Mouse (Mus musculus): ENCODE results near the gene Tenm4. TPM values are rescaled to one million over a fixed set of nuclear protein-coding genes. Genes with fewer than 3 reads are reported as not detected.

Tenm4 gene
- total and polyA plus RNA-seq, 3 experiments, result 9.2 to 15.2 TPM; not detected in 1

DNA sequence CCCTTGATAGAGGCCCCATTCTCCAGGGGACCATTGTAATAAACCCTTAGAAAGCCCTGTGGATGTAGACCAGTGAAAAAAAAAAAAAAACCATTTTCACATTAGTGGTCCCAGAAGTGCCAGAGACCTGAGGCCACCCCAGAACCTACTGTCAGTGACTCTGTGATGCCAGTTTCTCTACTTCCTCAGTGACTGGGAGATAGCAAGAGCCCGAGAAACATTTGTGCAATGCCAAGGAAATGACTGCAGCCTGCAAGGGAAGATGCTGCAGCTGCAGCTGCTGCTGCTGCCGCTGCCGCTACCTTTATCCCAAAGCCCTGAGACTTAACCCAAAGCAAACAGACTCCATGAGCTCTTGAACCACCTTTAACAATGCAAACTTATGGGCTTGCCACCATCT lies 631.2 kb downstream of the Tenm4 start:
- Histone ChIP-seq H3K79me2 (ENCODE audit: control insufficient read depth, insufficient read depth, low read length, poor library complexity) (no peaks in the 10 kb centered on the region), H3K27me3 (ENCODE audit: control insufficient read depth in 1 of 2, insufficient read depth in 2 of 2, low read length in 2 of 2) (no peaks in the 10 kb centered on the region), H3K4me3 (ENCODE audit: control insufficient read depth in 1 of 2, insufficient read depth in 1 of 2, low read depth in 2 of 2, low read length in 2 of 2) (no peak overlapping the region), H3K4me1 (ENCODE audit: control insufficient read depth in 1 of 2, insufficient read depth in 2 of 2, low read length in 2 of 2) (no peaks in the 10 kb centered on the region), H3K9me3 (replicated peaks; ENCODE audit: insufficient read depth, low read length) (no peaks in the 10 kb centered on the region), H3K27ac (ENCODE audit: control insufficient read depth, low read depth, low read length) (no peak overlapping the region), H3K9ac (ENCODE audit: control insufficient read depth, low read depth, low read length, poor library complexity, severe bottlenecking) (no peak overlapping the region), H3K36me3 (ENCODE audit: control insufficient read depth in 1 of 2, insufficient read depth in 2 of 2, low read length in 2 of 2) (no peaks in the 10 kb centered on the region; a peak in 1 of 4 replicates)
- TF ChIP-seq NELFE (IDR thresholded peaks at IDR 0.05; ENCODE audit: low read depth, low read length) (no peak), SIN3A (IDR thresholded peaks at IDR 0.05; ENCODE audit: low read length) (no peak), USF2 (IDR thresholded peaks at IDR 0.05; ENCODE audit: borderline replicate concordance in 1 of 2, insufficient read depth in 1 of 2, low read depth in 1 of 2, low read length in 2 of 2) (no peak), POLR2AphosphoS5 (IDR thresholded peaks at IDR 0.05; ENCODE audit: borderline replicate concordance, low read depth, low read length) (no peak), GABPA (IDR thresholded peaks at IDR 0.05; ENCODE audit: low read depth, low read length) (no peak), JUND (IDR thresholded peaks at IDR 0.05; ENCODE audit: low read depth, low read length) (no peak), ZKSCAN1 (IDR thresholded peaks at IDR 0.05; ENCODE audit: low read depth, low read length) (no peak), MAZ (IDR thresholded peaks at IDR 0.05; ENCODE audit: low read depth, low read length) (no peak), ZMIZ1 (IDR thresholded peaks at IDR 0.05; ENCODE audit: low read depth, low read length) (no peak), CTCF (IDR thresholded peaks at IDR 0.05 in 2 of 3, conservative IDR thresholded peaks at IDR 0.05 in 1 of 3; ENCODE audit: control insufficient read depth in 1 of 3, insufficient read depth in 1 of 3, low read depth in 2 of 3, low read length in 3 of 3, poor library complexity in 1 of 3, severe bottlenecking in 1 of 3) (no peak), POLR2AphosphoS2 (IDR thresholded peaks at IDR 0.05; ENCODE audit: low read length) (no peak), KAT2A (conservative IDR thresholded peaks at IDR 0.05; ENCODE audit: low read depth, low read length) (no peak), RAD21 (IDR thresholded peaks at IDR 0.05; ENCODE audit: low read depth, low read length) (no peak), MYB (IDR thresholded peaks at IDR 0.05; ENCODE audit: low read depth, low read length) (no peak), NRF1 (IDR thresholded peaks at IDR 0.05; ENCODE audit: insufficient read depth, low read depth, low read length, poor library complexity, severe bottlenecking) (no peak)
- no peak for DNase-seq (ENCODE audit: low read depth, low spot score)

- Histone ChIP-seq H3K4me3 (ENCODE audit: control insufficient read depth in 1 of 2, insufficient read depth in 1 of 2, low read depth in 2 of 2, low read length in 2 of 2) (no peak overlapping the region), H3K27me3 (ENCODE audit: control insufficient read depth in 1 of 2, insufficient read depth in 2 of 2, low read length in 2 of 2) (no peaks in the 10 kb centered on the region), H3K9me3 (replicated peaks; ENCODE audit: insufficient read depth, low read length) (no peaks in the 10 kb centered on the region), H3K79me2 (ENCODE audit: control insufficient read depth, insufficient read depth, low read length, poor library complexity) (no peaks in the 10 kb centered on the region), H3K36me3 (ENCODE audit: control insufficient read depth in 1 of 2, insufficient read depth in 2 of 2, low read length in 2 of 2) (no peaks in the 10 kb centered on the region), H3K27ac (ENCODE audit: control insufficient read depth, low read depth, low read length) (no peak overlapping the region), H3K4me1 (ENCODE audit: control insufficient read depth in 1 of 2, insufficient read depth in 2 of 2, low read length in 2 of 2) (no peaks in the 10 kb centered on the region), H3K9ac (ENCODE audit: control insufficient read depth, low read depth, low read length, poor library complexity, severe bottlenecking) (no peak overlapping the region)
- TF ChIP-seq HCFC1 (IDR thresholded peaks at IDR 0.05; ENCODE audit: low read depth, low read length) (no peak), POLR2A (IDR thresholded peaks at IDR 0.05; ENCODE audit: control insufficient read depth in 1 of 2, insufficient read depth in 1 of 2, low read depth in 1 of 2, low read length in 2 of 2, poor library complexity in 1 of 2) (no peak), MAFK (IDR thresholded peaks at IDR 0.05; ENCODE audit: borderline replicate concordance, low read depth, low read length) (no peak), ZMIZ1 (IDR thresholded peaks at IDR 0.05; ENCODE audit: low read depth, low read length) (no peak), SIN3A (IDR thresholded peaks at IDR 0.05; ENCODE audit: low read length) (no peak), CHD2 (IDR thresholded peaks at IDR 0.05; ENCODE audit: low read length) (no peak), TCF12 (IDR thresholded peaks at IDR 0.05; ENCODE audit: low read depth, low read length) (no peak), USF1 (IDR thresholded peaks at IDR 0.05; ENCODE audit: low read depth, low read length) (no peak), RCOR1 (IDR thresholded peaks at IDR 0.05; ENCODE audit: low read depth, low read length) (no peak), GABPA (IDR thresholded peaks at IDR 0.05; ENCODE audit: low read depth, low read length) (no peak), TBP (IDR thresholded peaks at IDR 0.05; ENCODE audit: low read depth, low read length) (no peak), ZC3H11A (IDR thresholded peaks at IDR 0.05; ENCODE audit: low read depth, low read length) (no peak)
- no peak for DNase-seq (ENCODE audit: low read depth, low spot score)
Observed at GRCm38 (mm10) chr7:96806561-96806960, 635.5 kb downstream of the Tenm4 start.
